Mouse (Mus musculus): ENCODE measurements around the gene Gm45799. TPM values are rescaled to one million over a fixed set of nuclear protein-coding genes. Genes with fewer than 3 reads are reported as not detected.

The Gm45799 gene
- polyA plus RNA-seq (2015; fragmentation: Nextera tagmentation; extraction: Ambion mirVana), result 44.4 and 45.8 TPM in 2 replicates

DNA sequence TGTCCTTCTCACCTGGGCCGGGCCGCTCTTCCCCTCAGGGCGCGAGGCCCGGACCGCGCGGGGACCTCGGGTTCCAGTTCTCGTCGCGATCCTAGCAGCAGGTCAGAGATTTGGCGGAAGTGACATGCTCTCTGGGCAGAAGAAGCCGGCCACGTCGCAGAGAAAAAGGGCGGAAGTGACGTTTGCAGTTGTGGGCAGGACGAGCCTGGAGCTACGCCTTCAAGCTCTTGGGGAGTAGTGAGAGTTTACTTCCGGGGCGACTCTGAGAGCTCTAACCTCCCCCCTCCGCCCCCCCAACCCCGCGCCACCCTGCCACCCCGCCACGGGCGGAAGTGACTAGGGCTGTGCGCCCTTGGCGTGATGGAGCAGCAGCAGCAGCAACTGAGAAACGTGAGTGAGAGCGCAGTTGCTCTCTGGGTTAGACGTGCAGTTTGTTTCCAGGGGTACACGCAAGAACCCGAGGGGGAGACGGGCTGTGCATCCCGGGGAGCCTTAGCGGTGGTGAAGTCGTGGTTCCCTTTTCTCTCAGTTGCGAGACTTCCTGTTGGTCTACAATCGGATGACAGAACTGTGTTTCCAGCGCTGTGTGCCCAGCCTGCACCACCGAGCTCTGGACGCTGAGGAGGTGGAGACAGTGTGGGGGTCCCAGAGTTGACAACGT lies at the start of gene Gm45799, which contains the start of gene Arfip2:
Gene Gm45799 (plus strand): TSS at position 320 of the 661 bp plus-strand sequence.
Gene Arfip2 (minus strand): TSS at position 184 of the 661 bp plus-strand sequence.
- peaks cover 21% of the 10 kb centered on the region for H3K36me3 ChIP-seq (replicated peaks; ENCODE audit: insufficient read depth, low read length)
- DNase-seq (peak; percentile 97), ATAC-seq (peak; percentile 97)
- H3K9ac ChIP-seq (replicated peaks), result peak within 1 kb of the TSS; percentile 80
- H3K4me1 ChIP-seq (ENCODE audit: insufficient read depth), result peaks cover 27% of the 10 kb centered on the region
- H3K27me3 ChIP-seq (ENCODE audit: insufficient read depth, low read length), result no peaks in the 10 kb centered on the region
- under 1% methylated on average over 42 of the region's 45 CpGs for WGBS (ENCODE audit: insufficient replicate concordance)
- peak within 1 kb of the TSS; percentile 96 for H3K27ac ChIP-seq (ENCODE audit: low read depth)
- peak within 1 kb of the TSS; percentile 92 for H3K4me3 ChIP-seq (ENCODE audit: low read depth, low read length)
- peak within 1 kb of the TSS; percentile 98 for H3K4me2 ChIP-seq (ENCODE audit: low read depth, low read length)
- H3K9me3 ChIP-seq (ENCODE audit: low read length), result no peaks in the 10 kb centered on the region
- TF ChIP-seq CTCF (IDR thresholded peaks at IDR 0.05; ENCODE audit: low read depth) (no peak), EP300 (IDR thresholded peaks at IDR 0.05; ENCODE audit: low read depth) (no peak)

DNA sequence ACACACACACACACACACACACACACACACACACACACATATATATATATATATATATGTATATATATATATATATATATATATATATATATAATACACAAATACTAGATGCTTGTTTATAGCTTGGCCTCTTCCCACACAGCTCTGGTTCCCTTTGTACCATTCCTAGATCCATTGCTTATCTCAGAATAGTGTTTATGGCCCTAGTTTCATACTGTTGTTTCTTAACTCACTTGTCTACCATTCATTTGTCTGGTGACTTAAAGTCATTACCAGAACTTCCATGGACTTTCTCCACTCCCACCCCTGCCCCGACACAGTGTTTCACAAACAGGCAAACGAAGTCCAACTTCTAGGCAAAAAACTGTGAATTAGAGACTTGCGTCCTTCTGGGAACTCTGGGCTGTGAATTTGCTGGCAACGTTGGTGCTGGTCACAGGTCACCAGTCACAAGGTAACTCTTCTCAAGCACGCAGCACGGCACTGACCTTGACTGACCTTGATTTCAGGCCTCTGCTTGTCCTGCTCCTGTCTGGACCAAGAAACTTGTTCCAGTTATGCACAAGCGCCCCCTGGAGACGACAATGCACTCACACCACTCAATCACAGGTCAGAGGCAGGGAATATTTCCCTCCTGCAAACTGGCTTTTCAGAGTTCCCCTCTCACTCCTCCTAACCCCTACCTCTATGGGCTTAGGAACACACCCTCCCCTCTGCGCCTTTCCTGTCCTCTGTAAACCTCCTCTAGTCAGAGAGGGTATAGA lies 37.3 kb upstream of the Gm45799 start:
- 30% methylated on average over 9 of the region's 9 CpGs for WGBS (ENCODE audit: insufficient replicate concordance)

DNA sequence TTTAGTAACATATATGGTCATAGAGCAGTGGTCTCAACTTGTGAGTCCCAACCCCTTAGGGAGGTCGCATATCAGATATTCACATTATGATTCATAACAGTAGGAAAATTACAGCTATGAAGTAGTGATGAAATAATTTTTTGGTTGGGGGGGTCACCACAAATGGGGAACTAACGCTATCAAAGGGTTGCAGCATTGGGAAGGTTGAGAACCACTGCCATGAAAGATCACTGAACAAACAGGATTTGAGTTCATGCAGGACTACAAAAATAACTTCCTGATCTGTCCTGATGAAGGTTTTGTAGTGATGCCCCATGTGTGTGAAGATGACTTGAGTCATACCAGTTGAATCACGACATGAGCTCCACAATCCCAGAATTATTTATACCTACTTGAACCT lies 31.9 kb upstream of the Gm45799 start:
- 53% methylated on average over 3 of the region's 3 CpGs for WGBS (ENCODE audit: insufficient replicate concordance)

More for the DNA sequence above, 37.3 kb upstream of the Gm45799 start:
- DNase-seq (peak; percentile 83), ATAC-seq (peak; percentile 63)
- H3K27ac ChIP-seq (ENCODE audit: low read depth), result peak overlapping the region; percentile 66
- no peaks in the 10 kb centered on the region for H3K9me3 ChIP-seq (ENCODE audit: low read length)
- no peak overlapping the region for H3K4me2 ChIP-seq (ENCODE audit: low read depth, low read length)
- no peak overlapping the region for H3K9ac ChIP-seq (replicated peaks)
- no peaks in the 10 kb centered on the region for H3K4me1 ChIP-seq (ENCODE audit: insufficient read depth)
- H3K27me3 ChIP-seq (ENCODE audit: insufficient read depth, low read length), result no peaks in the 10 kb centered on the region
- H3K36me3 ChIP-seq (replicated peaks; ENCODE audit: insufficient read depth, low read length), result no peaks in the 10 kb centered on the region
- no peak overlapping the region for H3K4me3 ChIP-seq (ENCODE audit: low read depth, low read length)
- TF ChIP-seq EP300 (IDR thresholded peaks at IDR 0.05; ENCODE audit: low read depth) (no peak), CTCF (IDR thresholded peaks at IDR 0.05; ENCODE audit: low read depth) (peak; percentile 87)

DNA sequence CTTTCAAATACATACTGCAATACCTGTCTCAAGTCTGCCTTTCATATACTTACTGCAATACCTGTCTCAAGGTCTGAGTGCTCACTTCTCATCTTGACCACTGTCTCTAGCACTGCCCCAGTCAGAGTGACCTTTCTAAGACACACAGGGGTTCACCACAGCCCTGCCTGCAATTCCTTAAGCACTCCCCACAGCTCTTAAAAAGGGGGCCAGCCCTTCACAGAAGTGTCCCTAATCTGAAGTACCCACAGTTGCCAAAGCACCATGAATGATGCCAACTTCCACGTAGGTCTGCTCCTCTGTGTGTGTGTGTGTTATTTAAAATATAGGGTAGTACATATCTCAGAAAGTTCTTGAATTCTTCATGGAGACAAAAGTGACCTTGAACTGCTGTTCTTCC lies 28.6 kb upstream of the Gm45799 start:
- no peak for DNase-seq
- no peak overlapping the region for H3K4me2 ChIP-seq (ENCODE audit: low read depth, low read length)
- H3K36me3 ChIP-seq (replicated peaks; ENCODE audit: insufficient read depth, low read length), result peaks cover 20% of the 10 kb centered on the region; the same call in 1 of the 2 replicates
- H3K27ac ChIP-seq (ENCODE audit: low read depth), result no peak overlapping the region
- ATAC-seq, result no peak
- no peak overlapping the region for H3K9ac ChIP-seq (replicated peaks)
- WGBS (ENCODE audit: insufficient replicate concordance), result 82% methylated on average over 1 of the region's 1 CpGs
- H3K4me3 ChIP-seq (ENCODE audit: low read depth, low read length), result no peak overlapping the region
- no peak for TF ChIP-seq CTCF (IDR thresholded peaks at IDR 0.05; ENCODE audit: low read depth)
- TF ChIP-seq EP300 (IDR thresholded peaks at IDR 0.05; ENCODE audit: low read depth), result no peak
- no peaks in the 10 kb centered on the region for H3K27me3 ChIP-seq (ENCODE audit: insufficient read depth, low read length)
- no peaks in the 10 kb centered on the region for H3K4me1 ChIP-seq (ENCODE audit: insufficient read depth)
- H3K9me3 ChIP-seq (ENCODE audit: low read length), result no peaks in the 10 kb centered on the region

More for the DNA sequence above, 31.9 kb upstream of the Gm45799 start:
- ATAC-seq (no peak), DNase-seq (no peak)
- peaks cover 18% of the 10 kb centered on the region; the same call in 1 of the 2 replicates for H3K36me3 ChIP-seq (replicated peaks; ENCODE audit: insufficient read depth, low read length)
- no peaks in the 10 kb centered on the region for H3K9me3 ChIP-seq (ENCODE audit: low read length)
- no peak overlapping the region for H3K27ac ChIP-seq (ENCODE audit: low read depth)
- no peaks in the 10 kb centered on the region for H3K4me1 ChIP-seq (ENCODE audit: insufficient read depth)
- H3K27me3 ChIP-seq (ENCODE audit: insufficient read depth, low read length), result no peaks in the 10 kb centered on the region
- no peak overlapping the region for H3K4me2 ChIP-seq (ENCODE audit: low read depth, low read length)
- no peak for TF ChIP-seq CTCF (IDR thresholded peaks at IDR 0.05; ENCODE audit: low read depth)
- TF ChIP-seq EP300 (IDR thresholded peaks at IDR 0.05; ENCODE audit: low read depth), result no peak
- H3K4me3 ChIP-seq (ENCODE audit: low read depth, low read length), result no peak overlapping the region
- H3K9ac ChIP-seq (replicated peaks), result no peak overlapping the region

DNA sequence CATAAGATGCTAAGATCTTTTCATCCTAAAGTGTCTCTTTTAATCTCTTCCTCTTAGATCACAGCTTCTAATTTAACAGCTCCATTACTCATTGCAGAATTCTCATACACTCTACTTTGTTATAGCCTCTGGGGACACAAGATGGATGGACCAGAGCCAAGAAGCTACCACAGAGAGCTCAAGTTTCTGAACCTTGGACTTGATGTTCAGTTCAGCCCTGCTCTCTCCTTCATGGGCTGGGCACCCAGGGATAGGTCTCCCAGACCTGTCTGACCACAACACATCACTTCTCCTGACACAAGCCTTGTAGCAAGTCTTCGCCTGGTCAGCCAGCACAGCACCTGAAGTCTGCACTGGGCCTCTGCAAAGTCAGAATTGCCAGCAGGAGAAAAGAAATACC lies 26.0 kb upstream of the Gm45799 start:
- Histone ChIP-seq H3K4me2 (ENCODE audit: low read depth, low read length) (no peak overlapping the region), H3K27ac (ENCODE audit: low read depth) (no peak overlapping the region), H3K36me3 (replicated peaks; ENCODE audit: insufficient read depth, low read length) (peaks cover 29% of the 10 kb centered on the region), H3K27me3 (ENCODE audit: insufficient read depth, low read length) (no peaks in the 10 kb centered on the region), H3K9me3 (ENCODE audit: low read length) (no peaks in the 10 kb centered on the region), H3K4me3 (ENCODE audit: low read depth, low read length) (no peak overlapping the region), H3K4me1 (ENCODE audit: insufficient read depth) (no peaks in the 10 kb centered on the region), H3K9ac (replicated peaks) (no peak overlapping the region)
- no peak for DNase-seq
- WGBS (ENCODE audit: insufficient replicate concordance), result 71% methylated on average over 1 of the region's 1 CpGs
- TF ChIP-seq EP300 (IDR thresholded peaks at IDR 0.05; ENCODE audit: low read depth) (no peak), CTCF (IDR thresholded peaks at IDR 0.05; ENCODE audit: low read depth) (no peak)
- ATAC-seq, result no peak

DNA sequence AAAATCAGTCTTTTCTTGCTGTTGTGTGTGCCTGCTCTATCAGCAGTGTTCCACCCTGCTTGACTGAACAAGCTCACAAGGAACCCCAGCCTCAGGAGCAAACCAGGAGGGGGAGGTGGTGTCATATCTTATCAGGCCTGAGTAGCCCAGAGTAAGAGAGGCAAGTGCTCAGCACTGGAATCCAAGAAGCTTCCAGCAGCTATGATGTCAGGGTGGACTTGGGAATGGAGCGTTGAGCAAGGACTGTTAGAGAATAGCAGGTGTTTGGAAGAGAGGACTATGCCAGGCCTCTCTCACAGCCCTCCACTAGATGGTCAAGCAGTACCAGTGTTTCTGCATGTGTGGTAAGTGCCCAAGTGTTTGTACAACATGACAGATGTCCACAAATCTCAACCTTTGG lies 24.6 kb upstream of the Gm45799 start:
- WGBS (ENCODE audit: insufficient replicate concordance), result 68% methylated on average over 1 of the region's 1 CpGs
- no peak overlapping the region for H3K4me2 ChIP-seq (ENCODE audit: low read depth, low read length)
- H3K27me3 ChIP-seq (ENCODE audit: insufficient read depth, low read length), result no peaks in the 10 kb centered on the region
- peak; percentile 54 for ATAC-seq
- no peak overlapping the region for H3K4me3 ChIP-seq (ENCODE audit: low read depth, low read length)
- H3K36me3 ChIP-seq (replicated peaks; ENCODE audit: insufficient read depth, low read length), result peaks cover 29% of the 10 kb centered on the region
- H3K9ac ChIP-seq (replicated peaks), result no peak overlapping the region
- H3K9me3 ChIP-seq (ENCODE audit: low read length), result no peaks in the 10 kb centered on the region
- no peak for DNase-seq
- no peaks in the 10 kb centered on the region for H3K4me1 ChIP-seq (ENCODE audit: insufficient read depth)
- no peak overlapping the region for H3K27ac ChIP-seq (ENCODE audit: low read depth)
- TF ChIP-seq EP300 (IDR thresholded peaks at IDR 0.05; ENCODE audit: low read depth) (no peak), CTCF (IDR thresholded peaks at IDR 0.05; ENCODE audit: low read depth) (no peak)
